Mouse (Mus musculus): ENCODE data around the gene Cers6.

The Cers6 gene

DNA sequence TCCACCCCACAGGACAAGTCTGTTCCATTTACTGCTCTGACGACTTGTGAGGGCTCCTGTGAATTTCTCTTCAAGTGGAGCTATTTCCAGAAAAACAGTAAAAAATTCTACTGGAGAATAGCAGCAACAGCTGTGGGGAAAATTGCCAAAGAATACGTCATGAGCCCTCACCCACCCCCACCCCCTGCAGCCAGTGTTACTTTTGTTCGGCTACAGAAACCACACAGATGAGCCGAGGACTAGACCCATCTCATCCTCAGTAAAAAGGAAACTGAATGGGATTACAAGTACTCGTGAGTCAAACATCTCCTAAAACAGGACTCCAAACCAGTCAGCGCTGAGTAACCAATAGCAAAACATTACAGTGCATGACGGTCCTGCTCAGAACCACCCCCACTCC, 248.5 kb downstream of the Cers6 start:
- no peak for DNase-seq (ENCODE audit: low read depth in 1 of 2, low spot score in 2 of 2)

DNA sequence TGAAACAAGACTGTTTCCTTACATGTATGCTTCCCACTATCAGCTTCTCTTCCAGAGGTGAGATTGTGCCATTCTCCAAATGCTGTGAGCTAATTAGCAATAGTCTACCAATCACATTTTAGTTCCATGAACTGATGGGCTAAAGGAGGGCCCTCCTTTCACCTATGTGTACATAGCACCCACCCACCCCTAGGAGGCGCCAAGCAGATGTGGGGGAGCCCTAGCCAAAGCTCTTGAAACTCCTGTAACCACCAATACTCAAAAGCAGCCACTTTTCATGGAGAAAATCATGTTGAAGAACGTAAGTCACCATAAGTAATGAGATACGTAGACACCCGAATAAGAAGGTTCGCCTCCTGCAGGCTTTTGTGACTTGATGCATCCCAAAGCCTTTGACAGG, 251.4 kb downstream of the Cers6 start:
- no peak for DNase-seq (ENCODE audit: low read depth in 1 of 2, low spot score in 2 of 2)

DNA sequence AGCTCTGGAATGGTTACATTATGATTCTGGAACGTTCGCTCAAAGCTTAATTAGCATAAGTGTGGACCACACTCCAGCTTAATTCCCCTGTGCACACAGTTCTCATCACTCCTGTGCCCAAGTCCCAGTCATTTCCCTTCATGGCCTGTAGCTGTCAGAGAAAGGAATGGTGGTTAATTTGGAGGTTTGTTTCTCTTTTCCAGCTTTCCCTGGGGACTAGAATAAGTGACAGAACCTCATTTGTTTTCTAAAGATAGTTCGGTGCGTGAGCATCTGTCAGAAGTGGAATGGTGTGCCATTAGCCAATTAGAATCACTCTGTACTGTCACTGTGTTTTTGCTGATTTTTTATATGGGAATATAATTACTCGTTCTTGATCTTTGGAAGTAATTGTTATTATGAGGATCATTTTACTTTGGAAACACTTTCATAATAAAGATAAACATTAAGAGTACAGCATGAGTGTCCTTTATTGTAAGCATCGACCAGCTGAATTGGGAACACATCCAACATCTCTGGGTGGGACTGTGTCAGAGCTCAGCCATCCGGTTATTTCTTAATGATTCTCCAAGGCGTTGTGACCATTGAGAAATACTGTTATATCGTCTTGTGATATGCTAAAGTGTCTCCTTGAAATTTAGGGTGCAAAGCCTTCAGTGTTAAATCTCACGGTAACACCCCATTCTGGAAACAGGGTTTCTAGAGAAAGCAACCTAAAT, 252.7 kb downstream of the Cers6 start:
- DNase-seq (ENCODE audit: low read depth in 1 of 2, low spot score in 2 of 2) = no peak

DNA sequence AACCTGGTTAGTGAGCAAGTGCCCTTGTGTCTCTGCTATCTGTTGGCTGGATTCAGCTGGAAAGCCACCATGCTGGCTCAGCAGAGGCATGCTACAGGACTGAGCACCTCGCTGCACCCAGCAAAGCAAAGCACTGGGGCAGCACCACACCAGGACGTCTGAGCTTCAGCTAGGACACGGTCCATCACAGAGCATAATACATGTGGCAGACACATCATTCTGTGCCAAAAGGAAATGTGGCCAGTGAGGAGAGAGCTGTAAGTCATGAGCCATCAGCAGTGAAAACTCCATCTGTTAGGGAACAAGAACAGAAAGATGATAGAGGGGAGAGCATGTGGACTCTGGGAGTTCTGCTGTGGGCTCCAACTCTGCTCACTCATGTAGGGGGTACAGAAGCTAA, 254.7 kb downstream of the Cers6 start:
- no peak for DNase-seq (ENCODE audit: low read depth in 1 of 2, low spot score in 2 of 2)

DNA sequence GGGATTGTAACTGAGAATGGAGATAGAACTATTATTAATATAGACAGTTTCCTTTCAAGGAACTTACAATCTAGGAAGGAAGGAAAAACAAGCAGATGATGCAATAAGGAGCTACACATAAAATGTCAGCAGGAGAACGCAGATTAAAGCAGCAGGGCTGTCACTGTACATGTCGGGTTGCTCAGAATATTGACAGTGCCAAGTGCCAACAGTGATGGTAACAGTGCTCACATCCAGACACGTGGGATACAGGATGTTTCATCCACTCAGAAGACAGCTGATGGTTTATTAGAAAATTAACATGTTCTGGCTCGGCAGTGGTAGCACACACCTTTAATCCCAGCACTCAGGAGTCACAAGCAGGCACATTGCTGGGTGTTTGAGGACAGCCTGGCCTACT, 255.5 kb downstream of the Cers6 start:
- no peak for DNase-seq (ENCODE audit: low read depth in 1 of 2, low spot score in 2 of 2)

DNA sequence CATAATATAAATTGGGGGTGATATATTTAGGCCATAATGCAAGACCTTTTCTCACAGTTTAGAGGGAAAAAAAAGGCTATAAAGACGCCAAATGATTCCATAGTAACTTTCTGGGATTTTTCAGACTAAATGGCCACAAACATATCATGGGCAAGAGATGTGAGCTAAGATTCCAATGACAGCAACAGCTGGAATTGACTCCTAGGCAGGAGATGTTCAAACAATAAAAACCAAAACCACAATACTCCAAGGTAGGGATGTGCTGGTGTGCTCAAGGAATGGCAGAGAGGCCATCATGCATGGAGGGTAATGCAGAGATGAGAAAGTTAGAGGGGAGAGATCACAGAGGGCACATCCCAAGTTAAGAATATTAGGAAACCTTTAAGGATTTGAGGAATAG, 257.8 kb downstream of the Cers6 start:
- no peak for DNase-seq (ENCODE audit: low read depth in 1 of 2, low spot score in 2 of 2)

DNA sequence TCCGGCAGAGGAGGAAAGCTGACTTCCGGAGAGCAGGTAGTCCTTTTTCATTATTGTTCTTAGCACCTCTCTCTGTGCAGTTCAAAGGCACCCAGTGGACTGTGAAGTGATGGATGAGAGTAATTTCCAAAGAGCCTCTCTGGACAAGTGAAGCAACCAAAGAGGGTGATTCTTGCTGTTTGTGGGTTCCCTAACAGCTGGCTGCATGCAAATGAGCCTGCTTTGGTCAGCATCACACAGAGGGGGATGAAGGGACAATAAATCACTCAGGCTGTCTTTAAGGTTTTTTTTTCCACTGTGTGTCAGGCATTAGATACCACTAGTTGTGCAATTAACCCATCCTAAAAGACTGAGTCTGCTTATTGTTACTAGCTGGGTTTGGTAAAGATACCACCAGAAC, 258.5 kb downstream of the Cers6 start:
- no peak for DNase-seq (ENCODE audit: low read depth in 1 of 2, low spot score in 2 of 2)

DNA sequence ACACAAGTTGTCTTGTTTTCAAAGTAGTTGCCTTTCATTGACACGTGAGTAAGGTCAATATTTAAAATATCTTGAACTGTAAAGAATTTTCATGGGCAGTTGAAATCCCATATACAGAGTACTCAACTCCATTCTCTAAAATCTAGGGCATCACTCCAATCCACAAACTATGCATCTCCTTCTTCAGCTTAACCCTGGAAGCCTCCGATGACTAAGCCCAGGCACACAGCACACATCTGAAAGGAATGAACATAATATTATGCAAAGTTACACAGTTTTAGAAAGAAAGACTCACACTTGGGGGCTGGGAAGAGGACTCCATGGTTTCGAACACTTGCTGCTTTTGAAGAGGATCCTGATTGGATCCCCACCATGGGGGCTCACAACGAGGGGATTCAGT, 260.4 kb downstream of the Cers6 start:
- no peak for DNase-seq (ENCODE audit: low read depth in 1 of 2, low spot score in 2 of 2)

DNA sequence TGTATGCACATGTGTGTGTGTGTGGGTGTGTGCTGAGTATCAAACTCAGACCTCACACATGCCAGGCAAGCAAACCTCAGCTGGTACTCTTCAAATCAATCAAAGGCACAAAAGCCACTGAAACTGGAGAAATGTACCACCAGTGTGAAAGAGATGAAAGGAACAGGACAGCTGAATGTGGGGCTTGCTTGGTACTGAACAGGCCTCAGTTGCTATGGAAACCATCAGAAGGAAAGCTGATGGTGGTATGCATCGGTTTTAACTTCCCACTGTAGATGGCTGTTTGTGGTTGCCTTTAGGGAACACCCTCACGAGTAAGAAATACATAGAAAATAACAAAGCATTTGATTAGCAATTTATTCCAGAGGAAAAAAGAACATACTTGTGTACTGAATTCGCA, 264.2 kb downstream of the Cers6 start:
- no peak for DNase-seq (ENCODE audit: low read depth in 1 of 2, low spot score in 2 of 2)

DNA sequence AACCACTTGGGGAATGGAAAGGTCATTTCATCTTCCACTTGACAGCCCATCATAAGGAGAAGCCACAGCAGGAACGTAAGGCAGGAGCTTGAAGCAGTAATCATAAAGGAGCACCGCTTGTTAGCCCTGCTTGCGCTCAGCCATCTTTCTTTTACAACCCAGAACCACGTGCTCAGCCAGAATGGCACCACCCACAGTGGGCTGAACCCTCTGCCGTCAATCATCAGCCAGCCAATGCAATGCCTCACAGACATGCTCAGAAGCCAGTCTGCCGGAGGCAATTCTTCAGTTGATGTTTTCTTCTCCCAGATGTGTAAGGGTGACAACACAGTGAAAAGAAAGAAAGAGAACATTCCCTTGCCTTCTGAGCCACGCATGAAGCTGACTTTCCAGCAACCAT, 267.1 kb downstream of the Cers6 start:
- DNase-seq (ENCODE audit: low read depth in 1 of 2, low spot score in 2 of 2) = no peak

DNA sequence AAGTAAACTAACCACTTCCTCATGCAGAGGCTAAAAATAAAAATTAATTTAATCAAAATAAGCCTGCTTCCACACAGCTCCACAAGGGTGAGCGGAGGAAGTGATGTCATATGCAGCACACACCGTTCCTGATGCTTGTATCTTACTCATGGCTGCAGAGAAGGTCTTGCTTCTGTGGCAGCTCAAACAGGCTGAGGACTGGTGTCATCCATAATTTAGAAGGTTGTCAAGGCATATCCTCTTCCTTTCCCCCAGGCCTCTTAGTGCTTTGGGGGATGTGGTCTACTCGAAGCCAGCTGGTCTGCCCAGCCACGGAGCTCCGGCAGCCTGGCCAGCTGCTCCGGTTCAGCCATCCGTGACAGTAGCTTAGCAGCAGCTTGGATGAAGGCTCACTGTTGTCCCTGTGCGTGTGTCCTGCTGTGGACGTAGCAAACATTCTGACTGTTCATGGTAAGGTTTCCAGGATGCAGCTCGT, 267.7 kb downstream of the Cers6 start:
- DNase-seq (ENCODE audit: low read depth in 1 of 2, low spot score in 2 of 2) = no peak

DNA sequence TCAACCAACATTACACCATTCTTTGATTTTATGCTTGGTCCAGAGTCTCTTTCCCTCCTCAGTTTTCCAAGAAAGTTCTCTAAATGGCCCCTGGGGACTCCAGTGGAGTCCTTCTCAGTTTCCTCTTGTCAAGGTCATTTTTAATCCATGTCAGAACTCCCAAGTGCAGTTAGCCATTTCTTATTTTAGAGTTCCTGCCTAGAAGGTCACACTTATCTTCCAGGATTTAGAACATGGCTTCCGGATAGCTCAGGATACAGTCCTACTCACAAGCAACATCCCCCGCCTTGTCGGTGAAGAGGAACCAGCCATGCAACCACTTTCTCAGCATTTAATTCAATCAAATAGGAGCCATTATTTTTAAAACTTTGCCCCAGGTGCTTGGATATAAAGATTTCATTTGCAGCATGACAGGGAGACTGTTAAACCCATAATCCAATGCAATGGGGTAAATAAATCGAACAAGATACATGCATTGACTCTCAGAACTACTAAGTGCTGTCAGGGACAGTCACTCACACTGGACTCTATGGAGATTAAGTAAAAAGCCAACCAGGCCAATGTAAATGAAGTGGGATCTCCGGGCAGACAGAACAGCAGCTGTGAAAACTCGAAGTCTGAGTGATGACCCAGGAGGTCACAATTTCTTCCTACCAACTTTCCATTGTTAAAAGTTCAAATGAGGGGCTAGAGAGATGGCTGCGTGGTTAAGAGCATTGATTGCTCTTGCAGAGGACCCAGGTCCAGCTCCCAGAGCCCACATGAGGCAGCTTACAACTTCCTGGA, 268.4 kb downstream of the Cers6 start:
- no peak for DNase-seq (ENCODE audit: low read depth in 1 of 2, low spot score in 2 of 2)

DNA sequence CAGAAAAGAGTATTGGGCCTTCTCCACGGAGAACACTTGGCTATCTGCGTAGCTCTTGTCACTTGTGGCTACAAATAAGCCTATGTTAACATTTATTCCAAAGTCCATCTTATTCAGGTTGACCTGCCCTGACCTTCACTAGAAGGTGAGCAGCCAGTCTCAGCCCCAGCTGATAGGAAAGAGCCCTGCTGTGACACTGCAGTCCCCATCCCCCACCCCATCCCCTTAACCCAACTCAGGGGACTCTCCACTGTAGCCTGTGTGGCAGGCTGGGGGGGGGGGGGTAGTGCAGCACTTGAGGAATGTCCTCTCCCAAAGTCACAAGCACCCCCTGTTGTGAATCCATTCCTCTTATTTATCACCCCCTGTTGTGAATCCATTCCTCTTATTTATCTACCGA, 270.8 kb downstream of the Cers6 start:
- DNase-seq (ENCODE audit: low read depth in 1 of 2, low spot score in 2 of 2) = no peak

DNA sequence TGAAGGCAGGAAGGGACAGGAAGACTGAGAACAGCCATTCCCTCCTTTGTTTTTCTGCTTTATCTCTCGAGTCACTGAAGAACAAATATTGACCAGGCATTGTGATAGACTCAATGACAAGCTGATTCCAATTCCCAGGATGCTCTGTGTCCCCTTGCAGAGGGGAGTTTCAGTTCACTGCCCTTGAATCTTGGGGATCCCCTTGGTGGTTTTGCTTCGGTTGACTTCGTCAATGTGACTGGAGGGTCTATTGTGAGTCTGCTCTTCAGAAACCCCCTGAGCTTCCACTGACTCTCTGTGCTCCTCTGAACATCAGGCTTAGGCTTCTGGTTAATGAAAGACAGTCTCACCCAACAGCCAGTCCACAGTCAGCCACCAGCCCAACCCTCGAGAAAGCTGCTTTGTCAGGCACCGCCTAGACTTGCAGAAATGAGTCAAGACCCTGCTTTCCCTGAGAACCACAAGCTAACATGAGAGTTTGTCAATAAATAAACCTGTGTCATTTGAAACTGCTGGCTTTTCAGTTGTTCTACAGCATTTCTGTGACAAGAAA, 271.3 kb downstream of the Cers6 start:
- DNase-seq (ENCODE audit: low read depth in 1 of 2, low spot score in 2 of 2) = no peak

DNA sequence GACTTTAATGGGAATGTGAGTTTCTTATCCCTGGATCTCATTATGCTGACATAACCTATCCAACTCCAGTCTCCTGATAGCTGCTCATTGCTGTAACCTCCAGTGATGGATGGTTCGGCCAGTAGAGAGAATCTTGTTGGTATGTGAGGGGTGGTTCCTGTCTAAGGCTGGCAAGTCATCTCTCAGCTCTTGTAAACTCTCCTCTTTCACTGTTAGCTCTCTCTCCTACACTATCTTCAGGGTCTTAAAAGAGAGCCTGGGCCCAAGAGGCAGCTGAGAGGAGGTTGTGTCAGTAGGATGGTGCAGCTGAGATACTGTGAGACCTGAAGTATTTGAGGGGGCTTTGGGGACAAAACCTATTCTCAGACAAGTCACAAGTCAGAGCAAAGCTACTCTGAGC, 272.9 kb downstream of the Cers6 start:
- DNase-seq (ENCODE audit: low read depth in 1 of 2, low spot score in 2 of 2) = no peak

DNA sequence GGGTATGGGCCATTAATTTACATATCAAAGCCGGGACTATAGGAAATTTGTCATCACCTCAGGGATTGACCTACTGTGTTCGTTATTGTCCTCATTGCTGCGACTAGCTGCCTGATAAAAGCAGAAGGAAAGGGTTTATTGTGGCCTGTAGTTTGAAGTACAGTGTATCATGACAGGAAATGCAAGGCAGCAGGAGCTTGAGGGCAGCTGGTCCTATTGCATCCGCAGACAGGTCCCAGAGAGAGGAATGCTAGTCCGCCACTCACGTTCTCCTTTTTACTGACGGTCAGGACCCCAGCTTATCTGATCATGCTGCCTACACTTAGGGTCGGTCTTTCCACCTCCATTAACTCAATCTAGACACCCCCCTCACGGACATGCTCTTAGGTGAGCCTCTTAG, 273.7 kb downstream of the Cers6 start:
- DNase-seq (ENCODE audit: low read depth in 1 of 2, low spot score in 2 of 2) = no peak

DNA sequence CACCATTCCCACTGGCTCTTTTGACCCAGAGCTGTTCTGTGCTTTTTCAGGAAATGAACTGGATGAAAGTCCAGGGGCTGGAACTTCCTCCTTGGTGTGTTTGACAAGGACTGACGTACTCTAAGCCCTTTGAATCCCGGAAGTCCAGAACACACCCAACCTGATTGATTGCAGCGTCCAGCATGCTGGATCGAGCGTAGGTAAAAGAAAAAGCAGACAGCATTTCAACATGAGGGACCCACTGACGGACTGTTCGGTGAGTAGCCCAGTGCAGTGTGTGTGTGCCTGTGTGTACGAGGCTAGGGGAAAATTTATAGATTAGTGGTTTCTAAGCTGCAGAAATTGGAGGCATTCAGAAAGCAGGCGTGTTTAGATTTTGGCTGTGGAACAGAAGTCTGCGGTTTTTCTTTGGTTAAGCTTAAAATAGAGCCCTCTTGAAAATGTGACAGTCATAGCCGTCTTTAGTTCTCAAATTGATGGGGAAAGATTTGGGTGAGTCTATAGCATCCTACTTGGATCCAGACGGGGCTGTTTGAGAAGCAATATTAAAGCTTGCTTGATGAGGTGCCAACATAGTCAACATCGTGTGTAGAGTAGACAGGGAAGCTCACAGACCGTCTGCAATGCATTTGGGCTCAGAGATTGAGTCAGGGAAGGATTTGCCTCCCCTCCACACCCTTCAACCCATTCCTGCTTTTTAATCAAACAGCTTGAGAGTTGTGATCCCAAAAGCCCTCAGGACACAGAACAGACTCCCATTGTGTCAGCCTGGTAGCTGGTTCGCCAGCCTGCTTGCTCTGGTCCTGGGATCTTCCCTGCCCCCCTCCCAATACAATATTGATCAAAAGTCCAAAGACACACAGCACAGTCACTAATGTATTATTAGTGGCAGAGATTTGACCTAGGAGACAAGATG, 274.7 kb downstream of the Cers6 start, which contains the start of gene Nostrin:
Gene Nostrin, plus strand, starts transcription at position 140 of the 916 bp plus-strand sequence.
- DNase-seq (ENCODE audit: low read depth in 1 of 2, low spot score in 2 of 2) = peak in 1 of 2 experiments; percentile 12

DNA sequence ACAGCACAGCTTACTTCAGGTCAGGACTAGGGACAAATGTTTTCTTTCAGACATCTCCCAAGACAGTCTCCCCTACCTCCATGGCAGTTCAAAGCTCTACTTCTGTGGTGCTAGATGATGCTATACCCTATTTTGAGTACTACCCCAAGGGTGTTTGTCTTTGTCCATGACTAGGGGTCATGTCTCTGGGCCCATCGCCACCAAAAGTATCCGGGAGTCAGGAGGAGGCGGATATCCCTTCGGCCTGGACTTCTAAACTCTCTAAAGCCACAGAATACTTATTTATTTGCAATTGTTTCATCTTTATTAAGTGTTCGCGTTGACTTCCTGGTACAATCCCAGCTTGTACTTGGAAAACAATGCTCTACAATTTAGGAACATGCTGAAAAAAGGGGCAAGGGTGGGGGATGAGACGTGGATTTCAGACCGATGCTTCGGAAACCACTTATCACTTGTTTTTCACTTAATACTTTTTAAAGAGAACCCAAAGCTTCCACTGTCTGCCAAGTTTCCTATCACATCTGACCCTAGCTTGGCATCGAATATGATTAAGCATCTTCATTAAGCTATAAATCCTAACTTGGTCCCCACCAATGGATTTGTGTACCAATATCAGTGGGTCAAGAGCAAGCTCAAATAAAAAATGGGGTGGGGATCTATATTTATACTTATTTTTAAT, 276.3 kb downstream of the Cers6 start:
- no peak for DNase-seq (ENCODE audit: low read depth in 1 of 2, low spot score in 2 of 2)

DNA sequence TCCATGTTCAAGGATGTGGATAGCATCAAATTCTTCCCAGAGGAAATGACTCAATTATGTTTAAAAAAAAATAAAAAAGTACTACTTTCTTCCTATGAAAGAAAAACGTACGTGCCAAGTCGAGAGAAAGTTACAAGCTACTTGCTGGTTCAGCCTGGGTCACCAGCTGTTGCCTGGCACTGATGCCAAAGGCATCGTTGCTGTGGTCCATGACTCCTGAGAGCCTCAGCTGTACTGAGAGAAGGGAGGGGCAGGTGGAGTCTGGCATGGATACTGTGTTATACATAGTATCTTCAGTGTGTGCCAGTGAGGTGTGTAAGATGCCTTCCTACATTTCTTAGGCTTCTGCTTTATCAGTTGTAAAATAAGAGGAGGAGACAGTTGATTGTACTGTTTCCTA, 277.5 kb downstream of the Cers6 start:
- no peak for DNase-seq (ENCODE audit: low read depth in 1 of 2, low spot score in 2 of 2)

DNA sequence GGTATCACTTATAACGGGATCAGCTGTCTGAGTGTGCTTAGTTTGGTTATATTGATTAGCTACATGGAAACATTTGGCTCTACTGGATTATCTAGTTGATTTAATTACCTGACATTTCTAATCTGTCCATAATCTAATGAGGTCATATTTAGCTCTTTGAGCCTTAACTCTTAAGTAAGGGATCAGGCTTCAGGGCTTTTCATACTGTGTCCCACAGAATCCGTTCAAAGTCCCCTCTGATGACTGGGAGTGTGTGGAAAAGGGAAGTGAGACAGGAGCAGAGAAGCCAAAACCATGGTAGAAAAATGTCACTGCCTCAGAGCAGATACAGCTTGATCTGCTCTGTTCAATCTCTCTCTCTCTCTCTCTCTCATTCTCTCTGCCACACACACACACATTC, 279.0 kb downstream of the Cers6 start:
- DNase-seq (ENCODE audit: low read depth in 1 of 2, low spot score in 2 of 2) = no peak

DNA sequence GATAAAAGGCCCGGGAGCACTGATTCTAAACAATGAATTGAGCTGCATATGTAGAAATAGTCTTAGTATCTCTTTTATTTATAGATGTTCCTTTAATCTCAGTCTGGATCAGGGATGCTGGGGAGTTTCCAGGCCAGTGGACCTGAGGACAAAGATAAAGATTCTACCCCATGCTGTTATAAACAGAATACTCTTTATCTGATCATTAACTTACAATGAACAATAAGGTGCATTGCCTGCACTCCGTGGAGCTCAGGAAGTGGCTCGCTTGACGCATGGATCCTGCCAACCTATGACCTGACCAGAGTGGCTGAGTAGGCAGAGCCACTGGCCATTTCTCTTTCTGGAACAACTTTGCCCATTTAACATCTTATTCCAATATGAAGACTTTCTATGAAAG, 279.6 kb downstream of the Cers6 start:
- DNase-seq (ENCODE audit: low read depth in 1 of 2, low spot score in 2 of 2) = no peak
